Mouse (Mus musculus) heart, adult 9 months (tissue): ENCODE results near the gene Hsd3b7.
"Not testable (repeated sequence)": the region's sequence is repeated elsewhere in the genome, so short reads cannot be mapped to it uniquely, and the experiment has no call there.

Source experiments
- DNase-seq, 2 experiments: peaks; one replicate each; pipeline ENCODE4 v3.0.0; 2022; ENCODE audit warnings: low spot score in 2 of 2

Gene Hsd3b7

GRCm38 (mm10) chr7:127815954-127816821, 15.8 kb downstream of the Hsd3b7 start:
- DNase-seq: peak; percentile 63

GRCm38 (mm10) chr7:127817053-127817452, 16.6 kb downstream of the Hsd3b7 start:
- DNase-seq: no peak

- DNase-seq: no peak
These were observed 17.4 kb downstream of the Hsd3b7 start for GRCm38 (mm10) chr7:127817776-127818175.

GRCm38 (mm10) chr7:127820836-127821509, 20.6 kb downstream of the Hsd3b7 start:
- no peak for DNase-seq

- DNase-seq: no peak
These were observed 22.1 kb downstream of the Hsd3b7 start for GRCm38 (mm10) chr7:127822494-127822893.

GRCm38 (mm10) chr7:127823236-127824171, 23.1 kb downstream of the Hsd3b7 start:
- DNase-seq: no peak

GRCm38 (mm10) chr7:127824176-127824871, 23.9 kb downstream of the Hsd3b7 start, which contains the start of the genes Stx4a and Stx1b:
TSS of gene Stx4a (plus strand) at chr7:127824294.
TSS of gene Stx1b (minus strand) at chr7:127824549.
- no peak for DNase-seq

GRCm38 (mm10) chr7:127835550-127835949, 35.1 kb downstream of the Hsd3b7 start:
- no peak for DNase-seq

- DNase-seq: no peak
These were observed 37.1 kb downstream of the Hsd3b7 start for GRCm38 (mm10) chr7:127837473-127837872.

- not testable (repeated sequence) for DNase-seq
These were observed 37.5 kb downstream of the Hsd3b7 start for GRCm38 (mm10) chr7:127837878-127838277.

GRCm38 (mm10) chr7:127840031-127840430, 39.6 kb downstream of the Hsd3b7 start:
- DNase-seq: not testable (repeated sequence)

GRCm38 (mm10) chr7:127840886-127841285, 40.5 kb downstream of the Hsd3b7 start:
- no peak for DNase-seq

GRCm38 (mm10) chr7:127841340-127842000, 41.1 kb downstream of the Hsd3b7 start:
- peak; percentile 93 to 95 for DNase-seq

- peak; percentile 82 to 83 for DNase-seq
These were observed 41.8 kb downstream of the Hsd3b7 start for GRCm38 (mm10) chr7:127842001-127842718.

- peak; percentile 34 to 36 for DNase-seq
These were observed 49.8 kb downstream of the Hsd3b7 start for GRCm38 (mm10) chr7:127849973-127850875.

- peak; percentile 46 to 61 for DNase-seq
These were observed 50.5 kb downstream of the Hsd3b7 start for GRCm38 (mm10) chr7:127850906-127851305.
